Mouse (Mus musculus): ENCODE measurements around the gene Adra2b.

GRCm38 (mm10) chr2:127383881-127384280, 20.9 kb downstream of the Adra2b start:
- no peak for TF ChIP-seq CTCF (IDR thresholded peaks at IDR 0.05; ENCODE audit: insufficient read depth, low read length)
- no peak for TF ChIP-seq POLR2A (IDR thresholded peaks at IDR 0.05; ENCODE audit: borderline replicate concordance, extremely low read depth, low read depth, low read length)

All from lung, adult 2 months (tissue).